Mouse (Mus musculus) heart, embryonic 13.5 days (tissue): ENCODE results near the gene Zmiz1. TPM values are rescaled to one million over a fixed set of nuclear protein-coding genes. Genes with fewer than 3 reads are reported as not detected.

Source experiments
- ATAC-seq: fragments of 200-750 bp; cut with Nextera tagmentation; 2 replicates; pipeline ENCODE4 v1.8.0; 2017; ENCODE audit warnings: moderate TSS enrichment; ENCODE audit not compliant: insufficient number of reproducible peaks, low FRiP score, low TSS enrichment; ENCODE audit errors: extremely low read depth
- H3K27ac ChIP-seq: fragments of 300-500 bp; sonication (generic); replicated peaks from 2 replicates; pipeline ENCODE4 v1.5.1; 2015; ENCODE audit warnings: moderate library complexity, mild to moderate bottlenecking, inconsistent platforms
- H3K27me3 ChIP-seq: fragments of 300-500 bp; sonication (generic); replicated peaks from 2 replicates; pipeline ENCODE4 v1.6.1; 2015; ENCODE audit warnings: mild to moderate bottlenecking, inconsistent platforms
- H3K36me3 ChIP-seq: fragments of 300-500 bp; sonication (generic); 2 replicates; pipeline ENCODE4 v1.6.1; 2015; ENCODE audit warnings: mild to moderate bottlenecking, inconsistent platforms
- H3K4me1 ChIP-seq: fragments of 300-500 bp; sonication (generic); 2 replicates; pipeline ENCODE4 v1.6.1; 2015; ENCODE audit warnings: inconsistent platforms
- H3K4me2 ChIP-seq: fragments of 300-500 bp; sonication (generic); 2 replicates; pipeline ENCODE4 v1.6.1; 2015; ENCODE audit warnings: inconsistent platforms, mild to moderate bottlenecking, moderate library complexity
- H3K4me3 ChIP-seq: fragments of 300-500 bp; sonication (generic); 2 replicates; pipeline ENCODE4 v1.5.1; 2015; ENCODE audit warnings: moderate library complexity, mild to moderate bottlenecking, inconsistent platforms
- H3K9ac ChIP-seq: fragments of 300-500 bp; sonication (generic); 2 replicates; pipeline ENCODE4 v1.6.1; 2015; ENCODE audit warnings: inconsistent platforms, mild to moderate bottlenecking, moderate library complexity
- H3K9me3 ChIP-seq: fragments of 300-500 bp; sonication (generic); 2 replicates; pipeline ENCODE4 v1.6.1; 2016; ENCODE audit warnings: inconsistent platforms
- WGBS: fragments of 180-500 bp; shearing (Covaris S2); methylation state at CpG from one replicate; pipeline ENCODE4 v1.1.7; 2015; ENCODE audit warnings: mixed read lengths; 5-methylcytosine and 5-hydroxymethylcytosine counted together
- polyA plus RNA-seq: library from polyadenylated mRNA; unstranded; fragments of >200 nt; fragmentation: Nextera tagmentation; extraction: Ambion mirVana; gene quantifications from 2 replicates; pipeline ENCODE4 v1.2.1, GENCODE M21; 2015

Zmiz1 gene
- polyA plus RNA-seq, 1 experiment from 2014 or later = 25.7 TPM

DNA sequence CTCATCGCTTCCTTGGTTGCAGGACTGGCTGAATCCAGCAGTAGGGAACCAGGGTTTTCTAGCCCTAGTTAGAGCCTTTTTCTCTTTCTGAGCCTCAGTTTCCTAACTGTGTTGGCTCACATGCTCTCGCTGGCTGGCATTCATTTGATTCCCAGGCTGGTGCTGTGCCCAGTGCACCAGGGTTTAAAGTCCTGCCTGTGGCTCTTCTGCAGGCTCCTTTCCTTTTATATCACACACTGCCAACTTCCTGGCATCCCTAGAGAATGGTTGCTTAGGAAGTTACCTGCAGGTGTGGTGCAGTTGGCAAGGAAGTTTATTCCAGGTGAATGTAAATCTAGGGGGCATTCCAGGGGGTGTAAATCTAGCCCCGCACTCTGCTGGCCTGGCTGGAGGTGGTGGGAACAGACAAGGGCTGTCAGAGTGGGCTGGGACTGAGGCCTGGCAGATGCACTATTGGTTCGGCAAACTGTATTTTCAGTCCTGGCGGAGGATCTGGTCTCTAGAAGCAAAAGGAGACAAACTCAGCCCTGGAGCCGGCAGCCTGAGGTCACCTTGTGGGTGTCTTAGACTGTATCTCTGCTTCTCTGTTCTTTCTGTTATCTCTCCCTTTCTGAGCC, 234.4 kb downstream of the Zmiz1 start:
- WGBS = 46% methylated on average over 6 of the region's 6 CpGs

DNA sequence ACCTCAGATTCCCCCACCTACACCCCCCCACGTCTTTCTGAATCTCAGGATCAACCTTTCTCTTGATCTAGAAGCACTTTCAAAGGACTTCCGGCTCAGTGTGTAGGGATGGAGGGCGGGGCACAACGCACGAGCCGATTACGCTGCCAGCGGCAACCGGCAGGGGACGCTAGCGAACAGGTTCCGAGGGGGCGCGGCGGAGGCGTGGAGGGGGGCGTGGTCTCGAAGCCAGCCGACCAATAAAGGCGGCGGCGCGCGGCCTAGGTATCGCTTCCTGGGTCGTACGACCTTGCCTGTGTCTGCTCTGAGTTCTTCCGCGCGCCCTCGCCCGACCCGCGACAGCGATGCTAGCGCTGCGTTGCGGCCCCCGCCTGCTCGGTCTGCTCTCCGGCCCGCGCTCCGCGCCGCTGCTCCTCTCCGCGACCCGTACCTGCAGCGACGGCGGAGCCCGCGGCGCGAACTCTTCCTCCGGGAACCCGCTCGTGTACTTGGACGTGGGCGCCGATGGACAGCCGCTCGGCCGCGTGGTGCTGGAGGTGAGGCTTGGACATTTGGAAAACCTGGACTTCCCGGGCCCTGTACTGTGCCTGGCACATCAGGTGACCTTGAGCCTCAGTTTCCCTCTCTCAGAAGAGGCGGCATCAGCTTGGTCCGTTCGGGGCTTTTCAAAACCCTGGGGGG, 235.0 kb downstream of the Zmiz1 start, which contains the start of gene Ppif:
Gene Ppif (plus strand): TSS at position 267 of the 681 bp plus-strand sequence.
- peak within 1 kb of the TSS; percentile 98 for H3K9ac ChIP-seq
- peak; percentile 84 for ATAC-seq
- H3K27me3 ChIP-seq = no peaks in the 10 kb centered on the region
- peak within 1 kb of the TSS; percentile 80 for H3K27ac ChIP-seq
- H3K9me3 ChIP-seq = no peaks in the 10 kb centered on the region
- H3K36me3 ChIP-seq = peaks cover 37% of the 10 kb centered on the region
- H3K4me3 ChIP-seq = peak within 1 kb of the TSS; percentile 95
- under 1% methylated on average over 70 of the region's 70 CpGs for WGBS
- H3K4me1 ChIP-seq = peaks cover 42% of the 10 kb centered on the region
- H3K4me2 ChIP-seq = peak within 1 kb of the TSS; percentile 93

More for the DNA sequence above, 234.4 kb downstream of the Zmiz1 start:
- peak overlapping the region; percentile 93 for H3K4me2 ChIP-seq
- peaks cover 31% of the 10 kb centered on the region for H3K36me3 ChIP-seq
- H3K27me3 ChIP-seq = no peaks in the 10 kb centered on the region
- peaks cover 47% of the 10 kb centered on the region for H3K4me1 ChIP-seq
- ATAC-seq = no peak
- H3K27ac ChIP-seq = peak overlapping the region; percentile 80
- H3K9me3 ChIP-seq = no peaks in the 10 kb centered on the region
- peak overlapping the region; percentile 95 for H3K4me3 ChIP-seq
- peak overlapping the region; percentile 73 for H3K9ac ChIP-seq

DNA sequence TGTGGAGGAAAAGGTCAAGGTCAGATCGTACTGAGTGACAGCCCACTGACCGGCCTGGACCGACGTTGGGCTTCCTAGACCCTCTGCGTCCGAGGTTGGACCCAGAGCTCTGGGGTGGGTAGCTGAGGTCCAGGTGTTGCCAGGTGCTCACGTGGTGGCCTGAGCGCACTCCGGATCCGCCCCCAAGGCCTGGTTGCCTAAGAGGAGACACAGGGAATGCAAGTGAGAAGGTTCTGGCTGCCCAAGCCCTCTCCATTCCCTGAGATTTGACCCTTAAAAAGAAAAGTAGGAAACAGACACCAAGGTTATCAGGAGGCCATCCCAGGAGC, 235.5 kb downstream of the Zmiz1 start:
- Histone ChIP-seq H3K4me1 (peaks cover 39% of the 10 kb centered on the region), H3K9me3 (no peaks in the 10 kb centered on the region), H3K27me3 (no peaks in the 10 kb centered on the region), H3K4me3 (peak overlapping the region; percentile 95), H3K27ac (peak overlapping the region; percentile 80), H3K36me3 (peaks cover 42% of the 10 kb centered on the region), H3K9ac (peak overlapping the region; percentile 98), H3K4me2 (peak overlapping the region; percentile 93)
- under 1% methylated on average over 10 of the region's 10 CpGs for whole genome bisulfite sequencing
- peak; percentile 26 for ATAC-seq

DNA sequence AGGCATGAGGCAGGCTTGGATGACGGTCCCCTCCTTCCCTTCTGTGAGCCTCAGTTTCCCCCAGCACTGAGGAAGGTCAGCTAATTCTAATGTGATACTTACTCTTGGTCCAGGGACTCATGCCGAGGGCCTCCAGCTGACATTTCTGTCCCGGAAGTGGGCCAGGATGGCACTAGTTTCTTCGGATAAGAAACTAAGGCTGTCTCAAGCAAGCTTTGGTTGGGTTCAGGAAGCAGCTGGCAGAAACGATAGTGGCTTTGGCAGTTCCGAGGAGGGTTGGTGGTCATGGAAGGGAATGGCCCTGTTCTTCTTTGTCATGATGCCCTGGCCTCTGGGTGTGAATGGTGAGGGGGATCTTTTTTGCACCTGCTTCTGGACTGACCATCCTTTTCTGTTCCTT, 236.1 kb downstream of the Zmiz1 start:
- ATAC-seq = no peak

DNA sequence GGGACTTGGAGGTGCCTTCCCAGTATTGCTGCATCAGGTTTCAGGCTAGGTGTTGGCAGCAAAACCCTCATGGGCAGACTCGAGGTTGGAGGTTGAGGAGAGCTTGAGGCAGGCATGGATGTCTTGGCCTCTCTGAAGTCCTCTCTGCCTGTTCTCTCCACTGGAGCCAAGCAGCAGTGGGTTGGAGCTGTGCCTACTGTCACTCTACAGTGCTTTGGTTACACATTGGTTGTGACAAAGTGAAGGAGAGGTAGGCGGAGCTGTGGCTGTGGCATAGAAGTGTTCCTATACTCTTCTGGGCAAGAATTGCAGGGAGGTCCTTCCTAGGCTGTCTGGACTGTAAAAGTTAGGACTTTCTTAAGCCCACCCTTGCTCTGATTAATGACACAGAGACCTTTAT, 237.4 kb downstream of the Zmiz1 start:
- peaks cover 55% of the 10 kb centered on the region for H3K36me3 ChIP-seq
- 69% methylated on average over 2 of the region's 2 CpGs for WGBS
- peak overlapping the region; percentile 93 for H3K4me2 ChIP-seq
- no peak for ATAC-seq
- no peak overlapping the region for H3K27ac ChIP-seq
- H3K27me3 ChIP-seq = no peaks in the 10 kb centered on the region
- H3K4me3 ChIP-seq = peak overlapping the region; percentile 95; the same call in 1 of the 2 replicates
- H3K4me1 ChIP-seq = peaks cover 39% of the 10 kb centered on the region
- H3K9ac ChIP-seq = 0 out of 2 replicates have a peak overlapping the region, but pooled peaks have one; percentile 98
- no peaks in the 10 kb centered on the region for H3K9me3 ChIP-seq

More for the DNA sequence above, 236.1 kb downstream of the Zmiz1 start:
- peak overlapping the region; percentile 80; the same call in 1 of the 2 replicates for H3K27ac ChIP-seq
- H3K4me1 ChIP-seq = peaks cover 39% of the 10 kb centered on the region
- no peaks in the 10 kb centered on the region for H3K27me3 ChIP-seq
- WGBS = 39% methylated on average over 6 of the region's 6 CpGs
- peak overlapping the region; percentile 98 for H3K9ac ChIP-seq
- peak overlapping the region; percentile 95 for H3K4me3 ChIP-seq
- peaks cover 48% of the 10 kb centered on the region for H3K36me3 ChIP-seq
- peak overlapping the region; percentile 93 for H3K4me2 ChIP-seq
- H3K9me3 ChIP-seq = no peaks in the 10 kb centered on the region

DNA sequence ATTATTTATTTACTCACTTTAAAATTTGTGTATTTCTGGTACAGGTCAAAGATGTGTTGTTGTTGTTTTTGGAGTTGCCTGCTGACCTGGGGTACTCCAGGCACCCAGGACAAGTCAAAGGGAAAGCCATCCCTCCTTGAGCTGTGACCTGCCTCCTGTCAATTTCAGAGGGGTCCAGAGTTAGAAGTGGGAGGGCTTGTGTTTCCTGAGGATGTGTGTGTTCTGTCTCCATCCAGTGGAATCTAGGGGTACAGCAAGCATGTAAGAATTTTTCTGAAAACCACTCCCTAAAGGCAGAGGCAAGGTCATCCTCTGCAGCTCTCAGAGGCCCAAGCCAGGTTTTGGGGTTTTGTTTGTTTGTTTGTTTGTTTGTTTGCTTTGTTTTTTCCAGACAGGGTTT, 243.0 kb downstream of the Zmiz1 start:
- H3K4me3 ChIP-seq = no peak overlapping the region
- H3K9me3 ChIP-seq = no peaks in the 10 kb centered on the region
- H3K36me3 ChIP-seq = peaks cover 38% of the 10 kb centered on the region
- peak; percentile 31; the same call in 1 of the 2 replicates for ATAC-seq
- no peak overlapping the region for H3K27ac ChIP-seq
- H3K27me3 ChIP-seq = no peaks in the 10 kb centered on the region
- 0 out of 2 replicates have a peak overlapping the region, but pooled peaks have one; percentile 8 for H3K9ac ChIP-seq
- H3K4me2 ChIP-seq = no peak overlapping the region
- H3K4me1 ChIP-seq = peaks cover 10% of the 10 kb centered on the region; the same call in 1 of the 2 replicates

DNA sequence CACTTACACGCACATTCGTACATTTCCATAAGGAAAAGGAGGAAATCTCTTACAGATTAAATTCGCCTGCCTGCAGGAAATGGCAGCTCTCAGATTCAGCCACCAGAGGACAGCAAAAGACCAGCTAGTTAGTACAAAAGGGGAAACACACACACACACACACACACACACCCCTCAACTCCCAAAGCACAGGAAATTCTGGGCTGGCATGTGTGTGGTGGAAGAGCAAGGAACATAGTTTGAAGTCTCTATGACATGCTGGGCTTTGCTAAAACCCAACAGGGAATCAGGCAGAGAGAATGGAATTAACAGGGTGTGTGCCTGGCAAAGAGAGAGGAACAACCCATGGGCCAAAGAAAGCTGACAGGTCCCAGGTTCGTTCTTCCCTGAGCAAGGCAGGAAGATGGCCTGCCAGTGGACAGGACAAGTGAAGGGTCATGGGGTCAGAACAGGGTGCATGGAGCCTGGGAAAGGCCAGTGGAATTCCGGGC, 248.8 kb downstream of the Zmiz1 start:
- H3K27me3 ChIP-seq = no peaks in the 10 kb centered on the region
- H3K27ac ChIP-seq = peak overlapping the region; percentile 94
- H3K4me3 ChIP-seq = no peak overlapping the region
- WGBS = 39% methylated on average over 5 of the region's 5 CpGs
- ATAC-seq = no peak
- H3K9ac ChIP-seq = peak overlapping the region; percentile 66; the same call in 1 of the 2 replicates
- H3K36me3 ChIP-seq = no peaks in the 10 kb centered on the region
- no peaks in the 10 kb centered on the region for H3K9me3 ChIP-seq
- H3K4me1 ChIP-seq = peaks cover 51% of the 10 kb centered on the region
- no peak overlapping the region for H3K4me2 ChIP-seq

DNA sequence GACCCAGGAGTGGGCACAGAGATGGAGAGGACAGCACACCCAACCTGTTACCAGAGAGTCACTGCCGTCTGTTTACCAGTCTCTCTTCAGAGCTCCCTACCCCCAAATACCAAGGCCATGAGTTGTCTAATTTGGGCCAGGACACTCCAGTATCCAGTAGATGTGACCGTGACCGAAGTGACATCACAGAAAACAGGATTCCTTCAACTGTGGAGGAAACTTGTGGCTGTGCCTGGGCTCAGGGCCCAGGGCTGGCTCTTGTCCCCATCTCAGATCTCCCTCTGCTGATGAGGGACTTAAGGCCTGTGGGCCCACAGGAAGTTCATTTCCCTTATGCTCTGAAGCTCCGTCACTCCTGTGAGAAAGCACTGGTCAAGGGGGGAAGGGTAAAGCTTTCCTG, 249.5 kb downstream of the Zmiz1 start:
- Histone ChIP-seq H3K36me3 (no peaks in the 10 kb centered on the region), H3K4me1 (peaks cover 55% of the 10 kb centered on the region), H3K27me3 (no peaks in the 10 kb centered on the region), H3K27ac (peak overlapping the region; percentile 94), H3K9me3 (no peaks in the 10 kb centered on the region), H3K4me2 (no peak overlapping the region), H3K9ac (peak overlapping the region; percentile 66), H3K4me3 (no peak overlapping the region)
- WGBS = 46% methylated on average over 4 of the region's 4 CpGs
- no peak for ATAC-seq

DNA sequence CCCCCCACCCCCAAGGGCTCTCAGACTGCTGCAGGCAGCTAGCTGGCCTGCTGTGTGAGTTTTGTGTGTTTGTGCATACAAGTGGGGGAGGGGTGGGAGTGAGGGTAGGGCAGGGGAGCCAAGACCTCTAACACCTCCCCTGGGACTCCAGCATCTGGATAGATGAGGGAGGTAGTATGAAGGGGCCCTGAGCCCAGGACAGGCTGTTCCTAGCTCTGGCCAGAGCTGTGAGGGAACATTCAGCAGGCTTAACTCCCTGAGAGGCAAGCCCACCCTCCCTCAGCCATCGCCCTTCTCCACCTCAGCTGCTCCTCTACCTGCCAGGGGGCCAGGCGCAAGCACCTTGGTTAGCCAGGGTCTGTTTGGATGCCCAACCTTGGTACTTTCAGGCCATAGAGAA, 249.9 kb downstream of the Zmiz1 start:
- no peak for ATAC-seq

DNA sequence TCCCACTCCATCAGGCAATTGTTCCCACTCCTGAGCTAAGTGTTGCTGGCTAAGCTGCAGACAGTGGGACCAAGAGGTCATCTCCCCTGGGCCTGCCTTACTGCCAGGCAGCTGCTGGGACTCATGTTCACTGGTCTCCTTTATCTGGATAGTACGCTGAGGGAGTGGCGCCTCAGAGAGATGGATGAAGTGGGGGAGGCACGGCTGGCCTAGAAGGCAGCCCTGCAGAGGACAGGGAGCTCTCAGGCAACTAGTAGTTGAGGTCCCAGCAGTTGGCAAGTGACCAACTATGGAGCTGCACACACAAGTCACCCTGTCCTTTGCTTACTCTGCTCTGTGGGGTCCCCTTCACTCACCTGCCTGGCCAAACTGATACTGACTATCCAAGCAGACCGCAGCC, 251.1 kb downstream of the Zmiz1 start:
- Histone ChIP-seq H3K9ac (peak overlapping the region; percentile 66), H3K27ac (peak overlapping the region; percentile 94), H3K4me2 (no peak overlapping the region), H3K9me3 (no peaks in the 10 kb centered on the region), H3K4me1 (peaks cover 60% of the 10 kb centered on the region), H3K4me3 (no peak overlapping the region), H3K27me3 (no peaks in the 10 kb centered on the region), H3K36me3 (peaks cover 14% of the 10 kb centered on the region)
- WGBS = 9% methylated on average over 4 of the region's 4 CpGs
- ATAC-seq = no peak

More for the DNA sequence above, 249.9 kb downstream of the Zmiz1 start:
- Histone ChIP-seq H3K9ac (peak overlapping the region; percentile 66), H3K4me2 (no peak overlapping the region), H3K27me3 (no peaks in the 10 kb centered on the region), H3K4me1 (peaks cover 59% of the 10 kb centered on the region), H3K36me3 (peaks cover 3% of the 10 kb centered on the region), H3K27ac (peak overlapping the region; percentile 94), H3K4me3 (no peak overlapping the region), H3K9me3 (no peaks in the 10 kb centered on the region)
- WGBS = 84% methylated on average over 2 of the region's 2 CpGs

DNA sequence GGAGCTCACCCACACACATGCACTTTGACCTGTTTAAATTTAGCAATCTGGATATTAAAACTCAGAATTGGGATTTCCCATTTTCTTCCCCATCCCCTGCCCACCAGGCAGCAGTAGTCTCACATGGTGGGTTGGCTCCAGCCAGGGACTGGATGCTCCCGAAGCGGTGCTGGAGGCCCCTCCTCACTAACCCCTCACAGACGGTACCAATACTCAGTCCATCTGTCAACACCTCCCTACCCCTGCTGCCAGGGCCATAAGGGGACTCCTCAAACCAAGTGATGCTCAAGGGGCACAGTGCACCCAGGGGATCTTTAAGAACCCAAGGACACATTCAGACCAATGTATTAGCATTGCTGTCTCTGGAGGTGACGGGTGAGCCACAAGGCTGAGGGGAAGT, 251.7 kb downstream of the Zmiz1 start:
- WGBS = 29% methylated on average over 4 of the region's 4 CpGs
- Histone ChIP-seq H3K36me3 (peaks cover 20% of the 10 kb centered on the region), H3K4me2 (no peak overlapping the region), H3K9ac (peak overlapping the region; percentile 66), H3K4me1 (peaks cover 60% of the 10 kb centered on the region), H3K27ac (peak overlapping the region; percentile 94), H3K9me3 (no peaks in the 10 kb centered on the region), H3K4me3 (no peak overlapping the region), H3K27me3 (no peaks in the 10 kb centered on the region)
- no peak for ATAC-seq
